Mouse (Mus musculus) heart, adult 2 months (tissue): Measurements from ENCODE around the gene Sestd1.

Source experiments
- CTCF ChIP-seq: fragments of 200-600 bp; IDR thresholded peaks from 2 replicates; pipeline ENCODE4 v1.8.1; 2022; ENCODE audit warnings: antibody characterized with exemption, mild to moderate bottlenecking, moderate library complexity
- EP300 ChIP-seq: fragments of 200-500 bp; IDR thresholded peaks from 2 replicates; pipeline ENCODE4 v1.6.1; 2011; ENCODE audit warnings: low read depth, low read length, control low read depth; ENCODE audit not compliant: insufficient read depth

GRCm38 (mm10) chr2:77284281-77284899 is 4.0 kb upstream of the Sestd1 start:
- TF ChIP-seq EP300 = no peak
- no peak for TF ChIP-seq CTCF
